ENCODE assay signal across 9 mouse cellular contexts in the genomic region with DNA sequence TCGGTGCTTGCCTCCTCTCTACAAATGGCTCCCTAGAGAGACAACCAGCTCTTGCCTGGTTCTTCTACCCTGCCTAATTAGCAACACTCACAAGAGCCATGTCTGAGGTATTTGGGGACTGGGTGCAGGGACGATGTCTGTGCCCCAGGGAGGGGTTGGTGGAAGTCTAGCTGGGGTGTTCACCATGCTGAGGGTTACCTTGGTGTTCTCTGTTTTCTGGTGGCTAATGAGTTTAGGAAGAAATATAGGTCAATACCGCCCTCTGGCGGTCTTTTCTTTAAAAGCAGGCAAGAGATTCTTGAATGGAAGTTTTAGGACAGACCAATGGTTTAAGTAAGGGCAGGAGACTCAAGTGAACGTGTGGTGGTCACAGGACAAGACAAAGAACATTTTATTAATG. TPM values are rescaled to one million over a fixed set of nuclear protein-coding genes. Genes with fewer than 3 reads are reported as not detected.
DNase-seq lines count a peak whose midpoint lies in the region; ATAC-seq lines count a peak whose summit lies in the region.
"Had no signal": no experiment of that assay in that cellular context is flagged by ENCODE, and none has a peak within 500 bp of the region (broad histone marks: within the 10 kb centered on the region; RNA-seq: fewer than 3 reads in every experiment).

No protein-coding gene starts in this region.

- DNase-seq in testis, postnatal 10 days (ENCODE audit: low spot score) = peak; percentile 76
- DNase-seq in testis, postnatal 14 days (ENCODE audit: low spot score) = no peak
- peak; percentile 68 for DNase-seq in brain, adult 2 months (ENCODE audit: low read depth, low spot score)
- DNase-seq in embryonic facial prominence, embryonic 14.5 days (ENCODE audit: low spot score) = peak; percentile 59
- DNase-seq in induced T-regulatory cell, adult 2 months (ENCODE audit: low read depth) = peak; percentile 87
- DNase-seq in left cerebral cortex, postnatal 36 days (ENCODE audit: low spot score in 2 of 2) = peak; percentile 32 to 71
- peak; percentile 19 to 40 for DNase-seq in thymus, postnatal 36 days

- intact Hi-C loops in left cerebral cortex, postnatal 36 days (cut with DNase I) = loop anchor here (1.0 to 10.0 kb wide), 4 partner anchors 64 to 268 kb away; no protein-coding TSS in a partner anchor

- peak; percentile 53; the same call in 1 of the 2 replicates for ATAC-seq in embryonic facial prominence, embryonic 14.5 days (ENCODE audit: low read depth)
- 0 out of 2 replicates have a peak, but pooled peaks have one; percentile 33 for ATAC-seq in neural tube, embryonic 12.5 days (ENCODE audit: low FRiP score, low read depth)

- H3K4me2 ChIP-seq in embryonic facial prominence, embryonic 14.5 days (ENCODE audit: low read depth, low read length) = no peak overlapping the region
- H3K4me2 ChIP-seq in neural tube, embryonic 12.5 days (replicated peaks) = no peak overlapping the region

- no peak overlapping the region for H3K9ac ChIP-seq in embryonic facial prominence, embryonic 14.5 days (ENCODE audit: low read depth, low read length)
- H3K9ac ChIP-seq in neural tube, embryonic 12.5 days = no peak overlapping the region

- no peaks in the 10 kb centered on the region for H3K4me1 ChIP-seq in embryonic facial prominence, embryonic 14.5 days (ENCODE audit: control insufficient read depth, insufficient read depth, low read length)
- H3K4me1 ChIP-seq in neural tube, embryonic 12.5 days = no peaks in the 10 kb centered on the region

- no peak overlapping the region for H3K4me3 ChIP-seq in embryonic facial prominence, embryonic 14.5 days (ENCODE audit: low read depth, low read length)
- no peak overlapping the region for H3K4me3 ChIP-seq in neural tube, embryonic 12.5 days

- H3K27ac ChIP-seq in embryonic facial prominence, embryonic 14.5 days (replicated peaks; ENCODE audit: low read depth, low read length) = no peak overlapping the region
- H3K27ac ChIP-seq in neural tube, embryonic 12.5 days = no peak overlapping the region

- no peaks in the 10 kb centered on the region for H3K9me3 ChIP-seq in embryonic facial prominence, embryonic 14.5 days (ENCODE audit: control insufficient read depth, low read length)
- H3K9me3 ChIP-seq in neural tube, embryonic 12.5 days = no peaks in the 10 kb centered on the region

- no peaks in the 10 kb centered on the region for H3K27me3 ChIP-seq in embryonic facial prominence, embryonic 14.5 days (replicated peaks; ENCODE audit: control insufficient read depth, insufficient read depth, low read length)
- H3K27me3 ChIP-seq in neural tube, embryonic 12.5 days (replicated peaks) = no peaks in the 10 kb centered on the region

- 15% methylated on average over 5 of the region's 5 CpGs for WGBS in embryonic facial prominence, embryonic 14.5 days
- WGBS in neural tube, embryonic 12.5 days = 19% methylated on average over 5 of the region's 5 CpGs

- H3K36me3 ChIP-seq in embryonic facial prominence, embryonic 14.5 days (ENCODE audit: control insufficient read depth, insufficient read depth, low read length) = no peaks in the 10 kb centered on the region
- no peaks in the 10 kb centered on the region for H3K36me3 ChIP-seq in neural tube, embryonic 12.5 days

RNA-seq across cellular contexts. Expression of a gene that starts 5.0 kb away (rescaled TPM):
- 0.45 and 0.99 TPM in 2 replicates for polyA plus RNA-seq in embryonic facial prominence, embryonic 14.5 days (2014; fragmentation: Nextera tagmentation; extraction: Ambion mirVana)
- under 1 TPM in 1 of 2 experiments, not detected in 1; 0.12 TPM for total RNA-seq in left cerebral cortex, postnatal 36 days (2021)
- not detected in 2 replicates for polyA plus RNA-seq in neural tube, embryonic 12.5 days (2016; fragmentation: Nextera tagmentation; extraction: Ambion mirVana)
- total RNA-seq: neutrophil, adult 5-6 weeks had no signal
